Mouse (Mus musculus) adrenal gland, postnatal 25 days (tissue): ENCODE data around the gene Cemip. TPM values are rescaled to one million over a fixed set of nuclear protein-coding genes. Genes with fewer than 3 reads are reported as not detected.

Experiments used
- DNase-seq: peaks from one replicate; pipeline ENCODE4 v3.0.0; 2021; ENCODE audit warnings: mixed read lengths
- total RNA-seq: library from RNA; stranded (reverse); gene quantifications from 2 replicates; pipeline ENCODE4 v1.2.3, GENCODE M21; 2021

The Cemip gene
- total RNA-seq, 1 experiment from 2014 or later = 1.6 TPM

DNA sequence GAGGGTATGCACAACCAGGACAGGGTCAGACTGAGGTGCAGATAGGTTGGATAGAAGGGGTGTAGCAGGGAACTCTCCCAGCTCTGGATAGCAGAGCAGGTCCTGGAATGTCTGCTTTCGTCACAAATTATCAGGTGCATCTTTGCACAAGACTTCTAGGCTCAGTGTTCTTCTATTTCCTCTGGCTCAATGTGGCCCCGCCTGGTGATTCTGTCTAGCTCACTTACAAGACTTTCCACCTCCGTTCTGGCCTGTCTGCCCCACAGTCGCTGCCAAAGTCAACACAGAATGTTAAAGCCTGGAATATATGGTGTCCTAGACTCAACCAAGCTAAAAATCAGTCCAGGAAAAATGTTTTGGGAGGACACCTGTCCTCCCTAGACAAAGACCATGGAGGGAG lies 57.9 kb downstream of the Cemip start:
- no peak for DNase-seq

DNA sequence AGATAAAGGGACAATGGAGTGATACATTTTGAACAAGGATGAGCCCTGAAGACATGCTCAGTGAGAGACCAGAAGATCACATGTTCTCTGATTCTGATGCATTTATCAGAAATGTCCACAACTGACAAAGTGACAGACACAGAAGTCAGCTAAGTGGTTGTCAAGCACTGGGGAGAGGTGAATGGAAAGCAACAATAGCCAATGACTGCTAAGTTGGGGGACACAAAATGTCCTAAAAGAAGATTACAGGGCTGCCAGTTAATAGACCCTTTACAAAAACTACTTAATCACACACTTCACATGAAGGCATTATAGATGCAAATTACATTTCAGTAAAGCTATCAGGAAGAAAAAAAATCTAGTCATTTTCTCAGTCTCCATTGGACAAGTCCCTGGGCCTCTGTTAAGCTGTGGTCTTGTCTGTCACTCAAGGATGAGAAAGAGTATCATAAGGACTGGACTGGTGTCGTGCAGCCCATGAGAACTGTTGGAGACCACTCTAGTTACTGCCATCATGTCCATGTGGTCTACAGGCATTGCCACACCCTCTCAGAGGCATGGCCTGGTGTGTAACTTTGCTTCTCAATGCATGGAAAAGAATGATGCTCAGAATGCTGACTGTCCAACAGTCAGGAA lies 59.2 kb downstream of the Cemip start:
- no peak for DNase-seq

DNA sequence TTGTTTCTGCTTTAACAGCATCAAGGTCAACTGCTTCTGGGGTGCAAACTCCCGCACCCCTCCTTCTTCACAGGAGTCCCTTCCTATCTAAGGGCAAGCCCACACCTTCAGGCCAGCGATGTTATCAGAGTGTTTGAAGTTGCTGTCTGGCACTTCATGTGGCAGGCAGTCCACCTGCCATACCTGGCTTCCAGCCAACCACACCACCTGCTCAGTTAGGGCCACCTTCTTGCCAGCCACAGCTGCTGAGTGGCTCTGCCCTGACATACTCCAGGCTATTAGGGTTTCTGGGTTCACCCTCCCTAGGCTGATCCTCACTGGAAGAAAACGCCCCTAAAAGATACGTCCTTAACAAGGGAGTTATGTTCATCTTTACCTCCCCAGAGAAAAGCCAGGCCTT lies 60.2 kb downstream of the Cemip start:
- peak; percentile 14 for DNase-seq

- DNase-seq = no peak
Observed at GRCm38 (mm10) chr7:84023466-84023865, 62.8 kb downstream of the Cemip start.

DNA sequence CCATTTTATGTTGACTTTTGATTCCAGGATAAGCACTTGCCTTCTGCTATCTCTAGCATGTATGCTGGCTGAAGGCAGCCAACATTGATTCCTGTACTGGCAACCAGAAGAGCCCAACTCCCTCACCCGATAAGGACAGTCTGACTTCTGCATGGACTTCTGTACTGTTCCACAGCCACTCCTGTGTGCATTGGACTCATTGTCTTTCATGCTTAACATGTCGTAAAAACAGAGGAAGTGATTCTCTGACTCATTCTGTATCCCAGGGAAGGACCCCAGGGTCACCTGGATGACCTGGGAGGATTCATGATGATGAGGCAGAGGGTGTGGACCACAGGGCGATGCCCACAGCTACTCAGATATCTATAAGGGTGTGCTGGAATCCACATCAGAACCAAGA lies 63.8 kb downstream of the Cemip start:
- DNase-seq = no peak

DNA sequence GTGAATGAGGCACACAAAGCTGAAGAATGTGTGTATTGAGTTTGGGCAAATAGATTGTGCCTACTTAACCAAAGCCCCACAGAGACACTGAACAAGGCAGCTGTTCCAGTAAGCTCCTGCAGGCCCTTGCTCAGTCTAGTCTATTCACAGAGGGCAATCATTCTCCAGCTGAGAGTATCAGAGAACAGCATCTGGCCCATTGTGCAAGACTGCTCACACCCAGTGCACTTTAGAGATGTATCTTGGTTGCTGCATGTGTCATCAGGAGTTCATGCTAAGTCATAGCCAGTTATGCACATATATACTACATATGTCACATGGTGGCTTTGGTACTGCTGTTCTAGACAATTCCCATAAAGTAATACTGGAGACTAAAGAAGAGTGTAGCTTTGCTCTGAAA lies 66.9 kb downstream of the Cemip start:
- no peak for DNase-seq

DNA sequence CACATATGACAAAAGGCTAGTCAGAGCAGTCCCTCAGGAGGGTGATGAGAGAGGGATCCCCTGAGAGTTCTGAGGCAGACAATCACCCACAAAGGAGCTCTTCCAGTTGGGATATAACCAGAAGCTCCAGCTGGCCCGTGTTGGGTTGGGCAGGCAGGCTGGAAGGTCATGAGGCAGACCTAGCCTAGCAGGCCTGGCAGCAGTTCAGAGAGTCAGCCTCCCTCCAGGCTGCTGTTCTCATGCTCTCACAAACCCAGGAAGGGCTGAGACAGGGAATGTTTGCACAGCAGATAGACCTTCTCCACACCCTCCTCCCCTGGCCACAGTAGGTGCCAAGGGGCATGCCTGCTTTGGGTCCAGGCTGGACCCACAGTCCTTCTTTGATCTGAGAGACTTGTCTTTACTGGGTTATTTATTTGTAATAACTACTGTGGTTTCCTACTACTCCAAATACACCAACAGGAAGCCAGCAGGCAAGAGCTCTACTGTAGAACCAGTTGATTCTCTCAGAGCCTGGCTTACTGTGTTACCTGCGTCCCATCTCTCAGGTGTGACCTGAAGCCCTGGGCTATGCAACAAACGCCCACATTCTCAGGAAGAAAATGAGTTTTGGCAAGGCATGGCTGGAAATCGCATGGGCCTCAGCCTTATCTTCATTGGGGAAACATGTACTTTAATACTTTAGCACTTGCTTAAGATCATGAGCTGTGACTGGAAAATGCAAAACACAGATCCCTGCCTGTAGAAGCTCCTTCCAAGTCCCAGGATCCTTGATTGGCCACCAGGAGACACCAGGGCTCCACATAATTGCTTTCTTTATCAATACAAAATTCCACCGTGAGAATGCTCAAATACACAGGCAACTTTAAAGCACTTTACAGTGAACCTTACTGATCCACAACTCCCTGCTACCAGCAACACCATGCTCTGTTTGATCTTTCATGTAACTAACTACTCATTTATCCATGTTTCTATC lies 67.7 kb downstream of the Cemip start:
- DNase-seq = peak; percentile 58

GRCm38 (mm10) chr7:84015050-84015449 lies 71.3 kb downstream of the Cemip start:
- DNase-seq = no peak

DNA sequence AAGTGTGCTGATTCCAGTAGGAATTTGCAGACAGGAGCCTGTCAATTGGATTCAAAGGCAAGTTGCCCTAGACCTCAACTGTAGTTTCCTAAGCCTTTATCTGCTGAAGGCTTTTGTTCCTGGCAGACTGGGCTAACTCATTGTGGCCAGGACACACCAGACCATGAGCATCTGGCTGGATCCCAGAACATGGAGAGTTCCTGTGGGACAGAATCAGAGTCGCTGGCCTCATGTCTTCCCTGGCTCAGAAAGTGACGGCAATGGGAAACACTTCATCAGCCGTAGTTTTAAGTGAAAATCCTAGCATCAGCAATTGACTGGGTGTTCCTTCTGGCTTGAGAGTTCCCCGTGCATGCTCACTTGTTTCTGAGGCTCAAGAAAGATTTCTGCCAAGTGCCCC lies 72.6 kb downstream of the Cemip start:
- DNase-seq = no peak

DNA sequence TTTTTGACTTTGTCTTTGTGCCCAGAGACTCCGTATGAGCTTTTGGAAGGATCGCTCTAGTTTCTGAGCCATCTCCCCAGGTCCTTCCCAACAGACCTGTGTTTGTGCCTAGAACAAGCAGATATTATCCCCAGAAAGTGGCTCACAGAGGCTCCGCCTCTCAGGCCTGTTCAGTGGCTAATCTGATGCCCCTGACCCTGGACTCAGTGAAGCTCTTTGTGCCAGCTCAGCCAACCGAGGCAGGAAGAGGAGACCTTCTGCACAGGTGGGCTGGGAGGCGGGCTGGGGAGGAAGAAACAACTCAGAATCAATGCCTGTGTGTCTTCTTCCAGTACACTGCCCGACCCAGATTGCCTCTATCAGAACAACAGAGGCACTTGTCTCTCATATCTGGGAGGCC lies 81.9 kb downstream of the Cemip start:
- no peak for DNase-seq

DNA sequence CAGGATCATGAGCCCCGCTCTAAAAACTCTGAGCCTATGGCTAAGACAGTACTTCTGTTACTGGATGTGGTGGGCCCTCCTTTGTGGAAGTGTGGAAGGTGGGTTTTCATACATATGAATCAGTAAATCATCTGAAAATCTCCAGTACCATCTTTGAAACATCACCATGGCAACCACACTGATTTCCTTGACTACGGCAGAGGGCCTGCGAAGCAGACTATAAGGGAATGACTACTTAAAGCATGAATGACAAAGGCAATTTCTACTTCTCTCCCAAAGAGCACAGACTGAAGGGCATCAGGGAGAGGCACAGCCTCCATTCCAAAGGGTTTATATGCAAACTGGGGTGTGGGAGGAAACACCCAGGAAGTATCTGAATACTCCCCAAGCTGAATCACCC lies 84.8 kb downstream of the Cemip start:
- DNase-seq = no peak

DNA sequence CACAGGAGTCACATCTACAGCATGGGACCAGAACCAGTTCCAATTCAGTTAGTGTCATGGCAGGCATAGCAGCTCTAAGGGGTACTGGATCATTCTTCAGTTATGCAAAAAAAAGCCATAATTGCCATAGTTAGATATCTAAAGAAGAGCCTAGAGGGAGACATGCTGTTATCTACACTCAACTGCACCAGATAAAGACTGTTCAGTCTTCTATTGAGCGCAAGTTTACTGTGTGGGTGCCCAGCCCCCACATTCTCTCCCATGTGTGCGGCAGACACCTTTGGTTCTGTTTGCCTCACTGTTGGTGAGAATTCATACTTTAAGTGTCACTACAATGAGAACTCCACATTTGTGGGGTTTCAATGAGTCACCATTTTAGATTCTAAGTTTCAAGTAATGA lies 85.6 kb downstream of the Cemip start:
- DNase-seq = no peak

DNA sequence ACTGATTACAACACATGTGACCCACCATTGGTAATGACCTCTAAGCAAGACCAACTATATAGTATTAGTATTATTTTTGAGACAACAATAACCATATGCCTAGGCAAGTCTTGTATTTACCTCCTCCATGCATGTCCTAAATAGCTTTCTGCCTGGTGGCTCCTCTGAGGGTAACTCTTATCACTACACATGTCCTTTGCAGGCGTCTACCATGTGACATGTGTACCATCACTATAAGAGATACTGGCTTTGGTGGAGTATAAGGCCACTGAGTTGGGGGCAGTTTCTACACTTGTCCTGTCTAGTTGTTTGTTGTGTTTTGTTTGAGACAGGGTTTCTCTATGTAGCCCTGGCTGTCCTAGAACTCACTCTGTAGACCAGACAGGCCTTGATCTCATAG lies 86.7 kb downstream of the Cemip start:
- no peak for DNase-seq

DNA sequence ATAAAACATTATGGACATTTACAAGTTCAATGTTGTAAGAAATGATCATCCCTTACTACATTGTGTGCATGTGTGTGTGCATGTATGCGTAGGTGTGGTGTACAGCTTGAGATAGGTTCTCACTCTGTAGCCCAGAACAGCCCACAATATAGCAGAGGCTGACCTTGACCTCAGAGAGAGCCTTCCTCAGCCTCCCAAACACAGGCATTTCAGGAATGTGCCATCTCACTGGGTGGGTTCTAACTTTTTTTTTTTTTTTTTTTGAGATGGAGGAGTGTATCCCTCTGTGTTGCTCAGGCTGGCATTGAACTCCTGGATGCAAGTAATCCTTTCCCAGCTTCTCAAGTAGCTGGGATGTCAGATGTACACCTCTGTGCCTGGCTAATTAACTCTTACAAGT lies 92.0 kb downstream of the Cemip start:
- DNase-seq = no peak

GRCm38 (mm10) chr7:83989294-83989693 lies 97.0 kb downstream of the Cemip start:
- DNase-seq = peak; percentile 9

DNA sequence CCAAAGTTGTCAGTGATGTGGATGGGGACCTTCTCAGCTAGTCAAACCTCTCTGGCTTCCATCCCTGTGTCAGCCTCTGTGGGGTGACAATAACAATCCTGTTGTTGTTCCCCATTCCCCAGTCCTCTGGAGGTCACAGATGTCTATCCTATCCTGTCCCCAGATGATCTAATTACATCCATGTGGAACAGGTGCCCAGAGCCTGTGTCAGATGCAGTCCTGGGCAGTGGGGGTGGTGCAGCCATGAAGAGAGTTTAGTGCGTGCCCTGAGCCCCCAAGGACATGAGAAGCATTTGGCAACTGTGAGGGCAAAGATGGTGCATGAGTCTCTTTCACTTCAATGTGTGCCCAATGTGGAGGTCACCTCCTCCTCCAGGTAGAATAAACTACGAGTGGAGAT lies 100.6 kb downstream of the Cemip start:
- no peak for DNase-seq

- no peak for DNase-seq
Observed at GRCm38 (mm10) chr7:83982566-83982965, 103.7 kb downstream of the Cemip start.

GRCm38 (mm10) chr7:83978945-83979536 lies 107.3 kb downstream of the Cemip start:
- DNase-seq = no peak

DNA sequence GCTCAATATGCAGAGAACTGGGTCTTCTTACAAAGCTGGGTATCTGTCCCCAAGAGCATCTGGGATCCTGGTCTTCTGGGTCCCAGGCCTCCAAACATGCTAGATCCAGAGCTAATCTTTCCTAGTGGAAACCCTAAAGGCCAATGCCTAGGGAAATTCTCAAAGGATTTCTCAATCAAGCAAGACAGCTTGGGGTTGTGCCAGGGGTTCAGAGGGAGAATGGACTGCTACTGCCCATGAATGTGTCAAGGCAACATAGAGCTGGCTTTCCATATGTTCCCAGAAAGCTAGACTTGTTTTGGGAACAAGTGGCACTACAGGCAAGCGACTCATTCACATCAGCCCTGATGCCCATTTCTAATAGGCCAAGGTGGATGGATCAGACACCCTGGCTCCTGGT lies 107.9 kb downstream of the Cemip start:
- no peak for DNase-seq

DNA sequence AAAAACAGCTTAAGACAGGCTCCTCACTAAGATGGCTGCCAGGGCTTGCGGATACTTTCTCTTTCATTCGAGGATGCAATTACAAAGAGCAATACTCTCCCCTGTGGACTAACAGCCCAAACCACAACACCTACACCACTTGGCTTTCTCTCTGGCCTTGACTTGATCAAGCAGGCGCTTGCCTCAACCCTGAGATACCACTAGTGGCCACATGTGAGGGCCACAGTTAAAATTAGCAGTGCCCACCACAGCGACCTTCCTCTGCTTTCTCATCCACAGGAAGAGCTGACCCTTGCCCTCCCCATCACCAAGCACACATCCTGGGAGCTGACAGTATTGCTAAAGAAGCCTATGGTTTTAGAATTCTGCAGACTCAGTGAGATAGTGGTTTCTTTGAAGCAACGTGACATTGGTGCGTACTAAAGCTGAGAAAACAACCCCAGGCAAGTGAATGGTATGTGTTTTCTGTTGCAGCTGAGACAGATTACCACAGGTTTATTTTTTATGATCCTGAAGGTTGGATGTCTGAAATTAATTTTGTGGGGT lies 109.8 kb downstream of the Cemip start:
- no peak for DNase-seq

GRCm38 (mm10) chr7:83975283-83975682 lies 111.0 kb downstream of the Cemip start:
- DNase-seq = no peak

- no peak for DNase-seq
Observed at GRCm38 (mm10) chr7:83972485-83972884, 113.8 kb downstream of the Cemip start.
